Mouse (Mus musculus): ENCODE data around the gene Gna15. TPM values are rescaled to one million over a fixed set of nuclear protein-coding genes. Genes with fewer than 3 reads are reported as not detected.

Gna15 gene
- polyA plus RNA-seq (2017; shearing (Covaris generic)) = 122 TPM

DNA sequence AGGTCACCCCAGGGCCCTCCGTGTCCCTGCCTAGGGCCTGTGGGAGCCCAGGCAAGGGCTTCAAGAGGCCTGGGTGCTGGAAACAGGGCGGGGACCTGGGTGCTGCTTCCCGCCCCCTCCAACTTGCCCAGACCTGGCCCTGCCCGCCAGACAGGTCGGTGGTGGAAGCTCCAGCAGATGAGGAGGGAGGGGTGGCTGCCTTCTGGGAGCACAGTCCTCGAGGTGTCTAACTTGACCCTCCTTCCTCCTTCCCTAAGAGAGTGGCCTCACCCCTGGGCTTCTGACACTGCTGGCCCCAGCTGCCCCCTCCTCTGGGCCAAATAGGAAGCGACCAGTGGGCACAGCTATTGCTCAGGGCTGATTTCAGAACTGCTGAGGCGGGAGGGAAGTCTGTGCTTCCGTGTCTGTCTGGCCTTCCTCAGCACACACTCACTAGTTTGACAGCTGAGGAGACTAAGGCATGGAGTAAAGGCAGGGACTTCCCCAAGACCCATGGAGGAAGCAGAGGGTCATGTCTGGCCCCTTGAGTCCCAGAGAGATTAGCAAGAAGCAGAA is at the start of gene Gna15:
Gene Gna15 (minus strand): TSS at position 175 of the 555 bp plus-strand sequence.

DNA sequence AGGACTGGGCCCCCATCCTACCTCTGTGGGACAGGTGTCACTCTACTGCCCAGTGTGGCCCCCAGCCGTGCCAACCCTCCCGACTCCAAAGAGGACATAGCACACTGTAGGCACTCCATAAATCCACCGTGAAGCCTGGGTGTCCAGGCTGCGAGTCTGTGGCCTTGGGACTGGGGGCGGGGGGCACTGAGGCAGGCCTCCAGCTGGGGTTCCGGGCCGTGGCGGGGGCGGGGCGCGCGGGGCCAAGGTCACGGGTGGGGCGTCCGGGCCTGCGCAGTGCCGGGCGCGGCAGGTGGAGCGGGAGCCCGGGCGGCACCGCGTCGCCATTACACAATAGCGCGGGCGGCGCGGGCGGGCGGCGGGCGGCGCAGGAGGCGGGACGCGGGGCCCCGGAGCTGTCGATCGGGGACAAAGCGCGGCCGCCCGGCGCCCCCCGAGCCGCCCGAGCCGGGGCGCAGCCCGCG is 35.2 kb upstream of the Gna15 start, which contains the start of gene Aes:
Gene Aes (plus strand): TSS at position 326 of the 464 bp plus-strand sequence.

DNA sequence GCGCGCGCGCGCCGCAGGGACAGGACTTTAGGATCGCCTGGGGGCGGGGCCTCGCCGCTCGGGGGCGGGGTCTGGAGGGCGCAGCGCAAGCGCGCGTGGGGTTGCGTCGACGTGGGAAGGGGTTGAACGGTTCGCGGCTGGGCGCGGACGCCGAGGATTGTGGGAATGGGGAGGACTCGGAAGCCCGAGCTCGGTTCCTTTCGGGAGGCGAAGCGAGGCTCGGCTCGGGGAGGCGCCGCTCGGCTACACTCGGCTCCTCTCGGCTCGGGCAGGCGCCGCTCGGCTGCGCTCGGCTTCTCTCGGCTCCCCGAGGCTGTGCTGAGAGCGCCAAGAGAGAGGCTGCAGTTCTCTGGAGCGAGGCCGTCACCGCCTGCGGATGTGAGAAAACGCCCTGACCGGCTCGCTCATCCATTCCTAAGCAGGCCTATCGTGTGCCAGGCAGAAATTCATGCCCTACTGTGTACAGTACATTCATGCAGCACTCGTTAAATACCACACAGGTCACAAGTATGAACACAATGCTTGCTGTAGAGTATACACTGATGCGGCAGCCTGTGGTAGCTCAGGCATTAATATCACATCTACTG is 21.2 kb upstream of the Gna15 start, which contains the start of gene Gna11:
Gene Gna11 (minus strand): TSS at position 30 of the 587 bp plus-strand sequence.

DNA sequence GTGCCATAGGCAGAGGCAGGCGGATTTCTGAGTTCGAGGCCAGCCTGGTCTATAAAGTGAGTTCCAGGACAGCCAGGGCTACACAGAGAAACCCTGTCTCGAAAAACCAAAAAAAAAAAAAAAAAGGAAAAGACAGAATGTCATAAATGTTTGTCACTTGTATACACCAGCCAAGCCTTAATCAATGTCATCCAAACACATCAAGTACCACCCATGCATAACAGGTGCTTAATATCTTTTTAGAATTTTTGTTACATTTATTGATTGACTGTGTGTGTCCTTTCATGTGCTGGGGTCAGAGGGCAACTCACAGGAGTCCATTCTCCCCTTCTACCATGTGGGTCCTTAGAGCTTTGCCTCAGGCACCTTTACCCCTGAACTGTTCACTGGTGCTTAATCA is 24.0 kb downstream of the Gna15 start, which contains the start of gene S1pr4:
Gene S1pr4 (minus strand): TSS at position 101 of the 400 bp plus-strand sequence.

DNA sequence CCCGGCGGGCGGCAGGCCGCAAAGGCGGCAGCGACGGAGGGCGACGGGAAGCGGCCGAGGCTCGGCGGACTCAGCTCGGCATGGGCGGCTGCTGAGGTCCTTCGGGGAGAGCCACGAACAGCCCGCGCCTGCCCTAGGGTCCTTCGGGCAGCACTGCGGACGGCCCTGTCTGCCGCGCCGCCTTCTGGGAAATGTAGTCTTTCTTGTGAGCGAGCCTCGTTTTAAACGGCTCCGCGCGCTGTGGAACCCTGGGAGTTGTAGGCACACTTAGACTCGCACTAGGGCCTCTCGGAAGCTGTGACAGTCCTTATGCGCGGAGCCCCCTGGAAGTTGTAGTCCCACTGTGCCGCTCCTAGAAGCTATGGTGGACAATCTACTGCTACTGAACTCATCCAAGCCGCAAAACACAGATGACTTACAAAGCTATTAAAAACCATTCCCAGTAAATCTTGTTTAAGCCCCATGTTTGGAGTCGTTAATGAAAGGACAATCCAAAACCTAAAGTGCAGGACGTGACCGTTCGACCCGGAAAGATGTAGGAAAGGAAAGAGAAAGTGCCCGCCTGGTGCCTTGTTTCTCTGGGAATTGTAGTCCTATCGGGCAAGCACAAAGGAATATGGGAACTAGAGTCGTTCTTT is 27.6 kb downstream of the Gna15 start, which contains the start of gene Ncln:
Gene Ncln (minus strand): TSS at position 129 of the 638 bp plus-strand sequence.

DNA sequence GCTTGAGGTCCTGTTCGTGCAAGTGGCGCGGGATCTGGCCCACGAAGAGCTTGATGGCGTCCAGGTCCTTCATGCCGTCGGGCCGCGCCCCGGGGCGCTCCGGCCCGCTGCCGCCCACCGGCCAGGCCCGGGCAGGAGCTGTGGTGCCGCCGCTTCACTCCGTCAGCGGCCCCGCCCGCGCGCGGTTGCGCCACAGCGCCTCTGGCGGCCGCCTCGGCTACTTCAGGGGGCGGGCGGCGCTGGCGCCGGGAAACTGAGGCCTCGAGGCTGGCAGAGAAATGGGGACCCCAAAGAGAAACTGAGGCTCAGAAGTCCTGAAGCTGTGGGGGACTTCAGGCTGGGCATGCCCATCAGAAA is 41.5 kb downstream of the Gna15 start, which contains the start of gene Celf5:
Gene Celf5 (minus strand): TSS at position 177 of the 357 bp plus-strand sequence.

DNA sequence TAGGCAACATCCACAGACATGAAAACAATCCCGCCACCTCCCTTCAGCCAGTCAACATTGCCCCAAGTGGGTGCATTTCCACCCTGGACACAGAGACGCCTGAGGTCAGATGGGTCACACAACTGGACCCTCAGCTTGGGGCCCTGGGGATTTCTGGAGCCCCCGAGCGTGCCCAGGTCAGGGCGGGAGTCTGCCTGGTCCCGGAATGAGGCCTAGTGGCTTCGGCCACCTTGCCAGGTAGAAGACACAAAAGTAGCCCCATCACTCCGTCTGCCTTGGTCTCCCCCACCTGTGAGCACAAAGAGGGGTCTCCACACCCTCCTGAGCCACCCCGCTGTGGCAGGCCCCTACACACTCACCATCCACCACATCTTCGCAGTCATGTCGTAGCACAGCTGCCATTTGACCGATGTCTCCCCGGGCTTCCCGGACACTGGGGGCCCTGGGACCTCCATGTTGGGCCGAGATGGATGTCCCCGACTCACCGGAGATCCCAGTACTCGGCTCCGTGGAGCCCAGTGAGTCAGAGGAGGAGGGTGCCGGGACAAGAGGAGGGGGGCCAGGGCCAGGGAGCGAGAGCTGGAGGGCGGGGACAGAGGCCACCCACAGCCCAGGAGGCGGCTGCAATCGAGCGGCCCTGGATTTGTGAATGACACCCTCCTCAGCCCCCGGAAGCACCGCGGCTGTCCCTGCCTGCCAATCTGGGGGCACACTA is 68.7 kb downstream of the Gna15 start, which contains the start of gene Nfic:
Gene Nfic (minus strand): TSS at position 455 of the 715 bp plus-strand sequence.

Other genes starting within 250 kb of the Gna15 start
- gene Tjp3, start 232.6 kb downstream of the Gna15 start, polyA plus RNA-seq (2017; shearing (Covaris generic)) = 11.5 TPM
- 88.8 TPM for gene Pip5k1c, start 231.3 kb downstream of the Gna15 start, polyA plus RNA-seq (2017; shearing (Covaris generic))
- gene Cactin, start 203.1 kb downstream of the Gna15 start, polyA plus RNA-seq (2017; shearing (Covaris generic)) = 42.7 TPM
- 15.1 TPM for gene Tbxa2r, start 195.5 kb downstream of the Gna15 start, polyA plus RNA-seq (2017; shearing (Covaris generic))
- gene Gipc3, start 181.0 kb downstream of the Gna15 start, polyA plus RNA-seq (2017; shearing (Covaris generic)) = not detected
- 28.3 TPM for gene Hmg20b, start 173.7 kb downstream of the Gna15 start, polyA plus RNA-seq (2017; shearing (Covaris generic))
- gene Mfsd12, start 166.7 kb downstream of the Gna15 start, polyA plus RNA-seq (2017; shearing (Covaris generic)) = 1.8 TPM
- gene 4930404N11Rik, start 158.4 kb downstream of the Gna15 start, polyA plus RNA-seq (2017; shearing (Covaris generic)) = 0.84 TPM
- gene Fzr1, start 145.7 kb downstream of the Gna15 start, polyA plus RNA-seq (2017; shearing (Covaris generic)) = 49.3 TPM
- 49.7 TPM for gene Dohh, start 139.8 kb downstream of the Gna15 start, polyA plus RNA-seq (2017; shearing (Covaris generic))
- gene Gm48551, start 139.8 kb downstream of the Gna15 start, polyA plus RNA-seq (2017; shearing (Covaris generic)) = 5.1 TPM
- not detected for gene Gm48552, start 135.2 kb downstream of the Gna15 start, polyA plus RNA-seq (2017; shearing (Covaris generic))
- gene Smim24, start 131.2 kb downstream of the Gna15 start, polyA plus RNA-seq (2017; shearing (Covaris generic)) = 1.4 TPM
- 13.3 TPM for gene Nfic, start 68.6 kb downstream of the Gna15 start, polyA plus RNA-seq (2017; shearing (Covaris generic))
- gene Celf5, start 41.5 kb downstream of the Gna15 start, polyA plus RNA-seq (2017; shearing (Covaris generic)) = not detected
- gene Ncln, start 27.8 kb downstream of the Gna15 start, polyA plus RNA-seq (2017; shearing (Covaris generic)) = 110 TPM
- 65.6 TPM for gene S1pr4, start 24.1 kb downstream of the Gna15 start, polyA plus RNA-seq (2017; shearing (Covaris generic))
- 11.6 TPM for gene Gna11, start 21.0 kb upstream of the Gna15 start, polyA plus RNA-seq (2017; shearing (Covaris generic))
- 883 TPM for gene Aes, start 35.3 kb upstream of the Gna15 start, polyA plus RNA-seq (2017; shearing (Covaris generic))
- gene Tle2, start 50.3 kb upstream of the Gna15 start, polyA plus RNA-seq (2017; shearing (Covaris generic)) = 1.2 TPM
- gene Tle6, start 76.8 kb upstream of the Gna15 start, polyA plus RNA-seq (2017; shearing (Covaris generic)) = not detected
- gene BC025920, start 82.0 kb upstream of the Gna15 start, polyA plus RNA-seq (2017; shearing (Covaris generic)) = 1.2 TPM
- gene Sirt6, start 103.6 kb upstream of the Gna15 start, polyA plus RNA-seq (2017; shearing (Covaris generic)) = 8.4 TPM
- 3.2 TPM for gene Ankrd24, start 104.3 kb upstream of the Gna15 start, polyA plus RNA-seq (2017; shearing (Covaris generic))
- gene Gm10778, start 124.8 kb upstream of the Gna15 start, polyA plus RNA-seq (2017; shearing (Covaris generic)) = 2.4 TPM
- gene Zfp433, start 180.6 kb upstream of the Gna15 start, polyA plus RNA-seq (2017; shearing (Covaris generic)) = 10.4 TPM
- 14.6 TPM for gene Gm3055, start 246.9 kb upstream of the Gna15 start, polyA plus RNA-seq (2017; shearing (Covaris generic))

All from effector memory CD4-positive, alpha-beta T cell, adult 7 months (primary cell).